Mouse (Mus musculus) splenic B cell, adult 2 months (primary cell): ENCODE measurements around the gene Apoa4.

Experiments used
- DNase-seq: peaks from one replicate; pipeline ENCODE4 v3.0.0-alpha.2; 2011; ENCODE audit warnings: low read depth, low spot score
- H3K27me3 ChIP-seq: 2 replicates; pipeline ENCODE4 v1.6.1; 2012; ENCODE audit warnings: mild to moderate bottlenecking, low read length, moderate library complexity, mixed read lengths; ENCODE audit not compliant: control insufficient read depth, poor library complexity, insufficient read depth, severe bottlenecking
- H3K36me3 ChIP-seq: 2 replicates; pipeline ENCODE4 v1.6.1; 2012; ENCODE audit warnings: mild to moderate bottlenecking, low read length, moderate library complexity, mixed read lengths; ENCODE audit not compliant: control insufficient read depth, poor library complexity, insufficient read depth, severe bottlenecking

Gene Apoa4

DNA sequence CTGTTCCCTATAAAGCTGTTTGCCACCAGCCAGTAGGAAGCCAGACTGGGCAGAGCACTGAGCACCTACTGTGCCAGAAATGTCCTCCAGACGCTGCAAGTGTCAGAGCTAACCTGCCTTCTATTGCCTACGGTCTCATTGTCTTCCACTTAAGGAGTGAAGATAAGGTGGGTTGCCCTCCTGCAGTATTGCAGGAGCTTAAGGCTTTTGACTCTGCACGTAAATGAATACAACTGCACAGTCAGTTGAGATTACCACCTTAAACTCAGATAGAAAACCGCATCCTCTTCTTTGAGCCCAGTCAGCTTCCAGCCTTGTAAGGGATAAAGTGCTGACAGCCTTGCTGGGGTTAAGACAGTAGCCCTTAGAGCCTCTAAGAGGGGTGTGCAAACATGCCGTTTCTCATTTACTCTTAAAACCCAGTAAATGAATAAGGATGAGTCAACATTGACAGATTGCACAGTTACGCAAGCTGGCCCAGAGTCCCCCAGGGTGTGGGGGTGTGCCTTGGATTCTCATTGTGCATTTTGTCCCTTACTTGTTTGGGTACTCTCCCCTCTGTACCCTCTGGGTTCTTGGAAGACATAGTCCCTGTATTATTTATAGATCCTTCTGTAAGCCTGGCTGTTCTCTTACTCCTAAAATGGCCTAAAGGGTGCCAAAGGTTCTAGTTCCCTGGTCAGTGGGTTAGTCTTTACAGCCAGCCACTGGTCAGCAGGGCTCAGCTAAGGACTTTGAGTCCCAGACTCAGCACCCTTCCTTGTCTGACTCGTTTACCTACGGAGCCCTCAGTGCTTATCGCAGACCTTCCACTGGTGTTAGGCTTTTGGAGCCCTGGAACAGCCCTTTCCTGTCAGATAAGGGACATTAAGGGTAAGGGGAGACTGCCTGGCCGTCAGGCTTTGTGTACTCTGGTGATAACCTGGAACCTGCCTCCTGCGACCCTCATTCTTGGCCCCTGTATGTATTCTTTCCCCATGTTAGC, 24.9 kb upstream of the Apoa4 start:
- H3K36me3 ChIP-seq: peaks cover 5% of the 10 kb centered on the region
- H3K27me3 ChIP-seq: no peaks in the 10 kb centered on the region
- DNase-seq: no peak

GRCm38 (mm10) chr9:46216744-46217470, 23.6 kb upstream of the Apoa4 start:
- Histone ChIP-seq H3K36me3 (peaks cover 8% of the 10 kb centered on the region), H3K27me3 (no peaks in the 10 kb centered on the region)
- DNase-seq: no peak

- no peak for DNase-seq
- no peaks in the 10 kb centered on the region for H3K27me3 ChIP-seq
- H3K36me3 ChIP-seq: peaks cover 5% of the 10 kb centered on the region; the same call in 1 of the 2 replicates
Measured at GRCm38 (mm10) chr9:46218176-46218575, 22.3 kb upstream of the Apoa4 start.

DNA sequence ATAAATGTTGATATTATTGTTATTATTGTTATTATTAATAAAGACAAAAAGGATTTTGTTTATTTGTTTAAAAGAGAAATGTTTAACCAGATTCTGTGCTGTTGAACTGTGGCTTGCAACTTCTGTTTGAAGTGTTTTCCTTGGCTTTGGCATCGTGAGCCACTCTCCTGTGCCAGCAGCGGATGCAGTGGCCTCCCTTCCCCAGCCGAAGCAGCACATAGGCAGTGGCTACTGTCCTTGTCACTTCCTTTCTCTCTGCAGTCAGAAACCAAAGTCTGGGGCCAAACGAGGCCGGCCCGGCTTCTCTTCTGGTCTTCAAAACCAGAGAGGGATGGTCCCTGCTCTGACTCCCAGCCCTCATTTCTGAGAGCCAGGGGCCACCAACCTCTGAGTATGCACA, 17.4 kb upstream of the Apoa4 start:
- Histone ChIP-seq H3K36me3 (peaks cover 4% of the 10 kb centered on the region; the same call in 1 of the 2 replicates), H3K27me3 (no peaks in the 10 kb centered on the region)
- no peak for DNase-seq

DNA sequence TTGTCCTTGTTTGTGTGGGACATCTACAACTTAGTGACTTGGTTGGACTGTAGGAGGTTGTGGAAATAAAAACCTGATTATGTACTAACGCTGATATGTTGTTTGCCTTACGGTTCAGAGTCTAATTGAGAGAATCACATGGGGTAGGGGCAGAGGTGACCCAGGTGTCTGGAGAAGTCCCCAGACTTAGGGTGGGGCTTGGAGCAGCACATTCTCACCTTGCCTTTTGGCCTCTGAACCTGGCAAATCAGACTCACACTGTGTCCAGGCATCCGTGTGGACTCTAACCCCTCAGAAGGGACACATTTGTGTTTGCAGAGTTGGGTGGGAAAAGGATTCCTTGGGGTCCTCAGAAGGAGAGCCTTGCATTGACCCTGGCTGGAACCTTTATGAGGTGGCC, 16.4 kb upstream of the Apoa4 start:
- Histone ChIP-seq H3K36me3 (peaks cover 4% of the 10 kb centered on the region; the same call in 1 of the 2 replicates), H3K27me3 (no peaks in the 10 kb centered on the region; the same call in 1 of the 2 replicates)
- DNase-seq: no peak

GRCm38 (mm10) chr9:46224945-46225660, 15.4 kb upstream of the Apoa4 start:
- Histone ChIP-seq H3K36me3 (peaks cover 4% of the 10 kb centered on the region; the same call in 1 of the 2 replicates), H3K27me3 (no peaks in the 10 kb centered on the region; the same call in 1 of the 2 replicates)
- no peak for DNase-seq

DNA sequence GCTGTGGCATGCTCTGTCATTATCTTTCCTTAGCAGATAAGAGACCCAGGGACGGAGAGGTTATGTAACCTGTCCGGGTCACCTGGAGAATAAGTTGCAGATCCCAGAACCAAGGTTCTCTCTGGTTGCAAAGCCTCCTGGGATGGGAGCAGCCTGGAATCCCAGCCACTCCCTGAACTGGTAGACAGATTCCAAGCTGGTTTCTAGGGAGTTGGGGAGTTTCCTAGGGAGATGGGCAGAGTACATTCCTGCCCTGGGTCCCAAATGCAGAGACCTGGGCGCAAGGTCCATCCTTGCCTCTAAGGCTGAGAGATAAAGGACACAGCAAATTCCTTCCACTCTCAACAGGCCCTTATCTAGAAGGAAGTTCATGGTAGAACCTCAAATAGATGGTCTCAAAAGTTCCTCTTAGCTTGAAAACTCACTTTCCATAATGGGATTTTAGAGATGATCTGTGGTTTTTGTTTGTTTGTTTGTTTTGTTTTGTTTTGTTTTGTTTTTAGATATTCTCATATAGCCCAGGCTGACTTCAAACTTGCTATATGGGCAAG, 13.4 kb upstream of the Apoa4 start:
- no peaks in the 10 kb centered on the region for H3K36me3 ChIP-seq
- no peak for DNase-seq
- no peaks in the 10 kb centered on the region; the same call in 1 of the 2 replicates for H3K27me3 ChIP-seq

DNA sequence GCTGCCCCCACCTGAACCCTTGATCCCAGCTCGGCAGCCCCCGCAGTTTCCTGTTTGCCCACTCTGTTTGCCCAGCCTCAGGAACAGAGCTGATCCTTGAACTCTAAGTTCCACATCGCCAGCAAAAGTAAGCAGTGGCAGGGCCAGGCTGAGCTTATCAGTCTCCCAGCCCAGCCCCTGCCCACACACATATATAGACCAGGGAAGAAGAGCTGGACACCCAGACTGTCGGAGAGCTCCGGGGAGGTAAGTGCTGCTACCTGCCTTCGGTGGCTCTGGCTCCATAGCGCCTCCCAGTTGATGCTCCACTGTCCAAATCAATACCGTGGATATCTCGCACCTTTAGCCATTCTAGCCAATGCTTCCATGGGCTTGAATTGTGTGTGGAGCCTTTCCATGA, 12.0 kb upstream of the Apoa4 start, which contains the start of gene Apoa1:
Gene Apoa1, plus strand, starts transcription at position 90 of the 400 bp plus-strand sequence.
- H3K27me3 ChIP-seq: no peaks in the 10 kb centered on the region; the same call in 1 of the 2 replicates
- DNase-seq: no peak
- H3K36me3 ChIP-seq: no peaks in the 10 kb centered on the region

- DNase-seq: peak; percentile 52
- no peaks in the 10 kb centered on the region for H3K36me3 ChIP-seq
- no peaks in the 10 kb centered on the region; the same call in 1 of the 2 replicates for H3K27me3 ChIP-seq
Measured at GRCm38 (mm10) chr9:46229573-46230449, 10.7 kb upstream of the Apoa4 start.

DNA sequence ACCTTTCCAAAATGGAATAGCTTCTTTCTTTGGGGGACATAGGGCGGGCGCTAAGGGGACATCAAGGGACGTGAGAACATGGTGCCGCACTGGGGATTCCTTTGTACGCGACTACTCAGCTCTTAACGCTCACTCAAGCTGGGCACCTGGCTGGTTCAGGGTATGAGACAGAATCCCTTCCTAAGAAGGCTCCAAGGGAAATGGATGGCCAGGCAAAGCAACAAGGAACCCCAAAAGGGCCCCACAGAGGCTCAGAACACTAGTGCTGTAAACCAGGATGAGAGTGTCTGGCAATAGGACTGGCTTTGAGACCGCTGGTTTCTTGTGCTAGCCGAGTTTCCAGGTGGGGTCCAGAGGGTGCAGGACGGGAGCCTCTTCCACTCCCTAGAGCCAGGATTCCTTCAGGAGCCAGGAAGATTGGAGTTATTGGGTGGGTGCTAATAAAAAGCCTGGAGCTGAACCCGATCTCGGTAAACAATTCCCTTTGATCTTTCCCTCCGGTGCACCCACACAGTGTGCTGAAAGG, 10.0 kb upstream of the Apoa4 start:
- no peak for DNase-seq
- Histone ChIP-seq H3K36me3 (no peaks in the 10 kb centered on the region), H3K27me3 (no peaks in the 10 kb centered on the region; the same call in 1 of the 2 replicates)

- DNase-seq: no peak
- H3K27me3 ChIP-seq: no peaks in the 10 kb centered on the region
Measured at GRCm38 (mm10) chr9:46235196-46235595, 5.3 kb upstream of the Apoa4 start.

GRCm38 (mm10) chr9:46235596-46235648, 5.1 kb upstream of the Apoa4 start, which contains the start of gene Apoc3:
Apoc3 (minus strand) TSS chr9:46235636.
- H3K36me3 ChIP-seq: no peaks in the 10 kb centered on the region
- no peaks in the 10 kb centered on the region for H3K27me3 ChIP-seq
- no peak for DNase-seq

More at GRCm38 (mm10) chr9:46235196-46235595, 5.3 kb upstream of the Apoa4 start:
- H3K36me3 ChIP-seq: no peaks in the 10 kb centered on the region

GRCm38 (mm10) chr9:46235649-46236048, 4.8 kb upstream of the Apoa4 start:
- DNase-seq: no peak
- no peaks in the 10 kb centered on the region for H3K27me3 ChIP-seq
- no peaks in the 10 kb centered on the region for H3K36me3 ChIP-seq

- DNase-seq: no peak
- Histone ChIP-seq H3K36me3 (no peaks in the 10 kb centered on the region), H3K27me3 (no peaks in the 10 kb centered on the region)
Measured at GRCm38 (mm10) chr9:46238850-46239249, 1.6 kb upstream of the Apoa4 start.
